Mouse (Mus musculus): ENCODE measurements around the gene Nipa2. TPM values are rescaled to one million over a fixed set of nuclear protein-coding genes. Genes with fewer than 3 reads are reported as not detected.
A peak's percentile ranks its signal among the peaks of the same experiment; 100 is the strongest.

Nipa2 gene
- 48.4 and 49.1 TPM in 2 replicates for polyA plus RNA-seq (2014; fragmentation: Nextera tagmentation; extraction: Ambion mirVana)

DNA sequence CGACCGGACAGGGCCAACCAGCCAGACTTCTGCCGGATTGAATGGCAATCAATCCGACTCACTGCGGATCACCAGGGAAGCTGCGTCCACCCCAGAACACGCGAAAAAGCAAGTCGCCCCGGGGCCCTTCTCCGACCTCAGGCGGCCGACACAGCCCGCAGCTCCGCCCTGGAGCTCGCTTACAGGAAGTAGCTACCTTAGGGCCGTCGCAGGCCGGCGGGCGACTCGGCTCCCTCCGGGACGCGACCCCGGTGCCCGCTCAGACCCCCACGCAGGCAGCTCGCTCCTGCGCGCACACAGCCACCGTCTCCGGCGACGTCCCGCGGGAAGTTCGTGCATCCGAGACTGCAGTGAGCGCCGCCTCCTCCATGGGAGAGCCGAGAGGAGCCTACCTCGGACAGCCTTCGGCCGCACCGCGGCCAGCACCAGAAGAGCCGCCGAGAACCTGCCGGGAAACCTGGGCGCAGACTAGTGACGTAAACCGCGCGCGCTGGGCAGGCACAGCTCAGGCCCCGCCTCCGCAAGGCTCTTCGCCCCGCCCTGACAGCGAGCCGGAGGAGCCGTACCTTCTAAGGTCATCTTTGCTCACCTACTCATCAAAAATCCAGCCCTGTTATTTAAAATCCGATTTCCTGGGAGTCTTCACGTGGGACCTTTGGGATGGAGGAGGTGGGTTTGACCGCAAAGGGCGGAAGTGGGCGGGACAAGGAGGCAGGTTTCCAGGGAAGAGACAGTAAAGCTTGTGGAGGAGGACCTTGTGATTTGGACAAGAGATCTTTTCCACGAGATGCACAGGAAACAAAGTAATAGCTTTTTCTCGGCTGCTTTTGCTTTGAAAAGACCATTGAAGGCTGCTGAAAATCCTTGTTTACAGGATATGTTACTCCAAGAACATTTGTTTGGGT, at the start of gene Nipa2:
Gene Nipa2, minus strand, starts transcription at position 473 of the 905 bp plus-strand sequence.
- 0 out of 2 replicates have a peak, but pooled peaks cover 7% of the 10 kb centered on the region for H3K36me3 ChIP-seq (replicated peaks; ENCODE audit: control insufficient read depth, insufficient read depth)
- H3K27ac ChIP-seq: peak within 1 kb of the TSS; percentile 81
- no peaks in the 10 kb centered on the region for H3K27me3 ChIP-seq (ENCODE audit: control insufficient read depth, insufficient read depth, low read length)
- H3K4me2 ChIP-seq (replicated peaks): peak within 1 kb of the TSS; percentile 86
- WGBS: under 1% methylated on average over 67 of the region's 70 CpGs
- peak within 1 kb of the TSS; percentile 94 for H3K9ac ChIP-seq
- DNase-seq (ENCODE audit: low spot score) (peak; percentile 94), ATAC-seq (ENCODE audit: low FRiP score) (peak; percentile 98)
- H3K4me3 ChIP-seq (replicated peaks; ENCODE audit: low read length): peak within 1 kb of the TSS; percentile 95
- H3K4me1 ChIP-seq (replicated peaks; ENCODE audit: control insufficient read depth, insufficient read depth, low read length): peaks cover 19% of the 10 kb centered on the region
- H3K9me3 ChIP-seq (ENCODE audit: control insufficient read depth, low read length): no peaks in the 10 kb centered on the region

GRCm38 (mm10) chr7:56011018-56011333, 48.7 kb upstream of the Nipa2 start:
- no peaks in the 10 kb centered on the region for H3K9me3 ChIP-seq (ENCODE audit: control insufficient read depth, low read length)
- no peak for DNase-seq (ENCODE audit: low spot score)
- no peak for ATAC-seq (ENCODE audit: low FRiP score)
- H3K27ac ChIP-seq: no peak overlapping the region
- H3K4me1 ChIP-seq (replicated peaks; ENCODE audit: control insufficient read depth, insufficient read depth, low read length): no peaks in the 10 kb centered on the region
- H3K27me3 ChIP-seq (ENCODE audit: control insufficient read depth, insufficient read depth, low read length): no peaks in the 10 kb centered on the region
- H3K9ac ChIP-seq: no peak overlapping the region
- no peak overlapping the region for H3K4me2 ChIP-seq (replicated peaks)
- H3K36me3 ChIP-seq (replicated peaks; ENCODE audit: control insufficient read depth, insufficient read depth): 0 out of 2 replicates have a peak, but pooled peaks cover 6% of the 10 kb centered on the region
- no peak overlapping the region for H3K4me3 ChIP-seq (replicated peaks; ENCODE audit: low read length)

DNA sequence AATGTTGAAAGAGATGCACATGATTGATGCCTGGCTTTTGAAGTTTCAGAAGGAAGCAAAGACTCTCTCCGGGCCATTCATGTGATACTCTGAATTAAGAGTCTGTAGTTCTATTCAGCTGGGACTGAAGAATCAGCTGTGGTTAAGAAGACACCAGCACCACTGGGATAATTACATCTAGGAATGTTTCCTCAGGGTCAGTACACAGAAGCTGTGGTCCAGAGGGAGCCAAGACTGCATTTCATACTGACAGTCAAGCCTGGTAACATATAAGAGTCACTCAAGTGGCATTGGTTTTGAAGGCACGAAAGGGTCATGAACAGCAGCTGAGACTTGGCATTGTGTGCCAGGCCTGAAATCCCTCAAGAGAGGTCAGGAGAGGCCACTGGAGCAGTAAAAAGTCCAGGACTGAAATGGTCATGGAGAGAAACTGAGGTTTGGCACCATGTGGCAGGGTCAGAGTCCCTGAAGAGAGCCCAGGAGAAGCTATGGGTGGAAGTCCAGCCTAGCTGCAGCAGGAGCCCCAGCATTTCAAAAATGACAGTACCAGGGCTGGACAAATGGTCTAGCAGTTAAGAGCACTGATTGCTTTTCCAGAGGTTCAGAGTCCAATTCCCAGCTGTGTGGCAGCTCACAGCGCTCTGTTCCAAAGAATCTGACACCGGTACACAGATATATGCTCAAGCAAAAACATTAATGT, 48.2 kb upstream of the Nipa2 start:
- no peak for ATAC-seq (ENCODE audit: low FRiP score)
- no peaks in the 10 kb centered on the region for H3K4me1 ChIP-seq (replicated peaks; ENCODE audit: control insufficient read depth, insufficient read depth, low read length)
- 0 out of 2 replicates have a peak, but pooled peaks cover 1% of the 10 kb centered on the region for H3K36me3 ChIP-seq (replicated peaks; ENCODE audit: control insufficient read depth, insufficient read depth)
- no peak for DNase-seq (ENCODE audit: low spot score)
- no peak overlapping the region for H3K4me2 ChIP-seq (replicated peaks)
- WGBS: 77% methylated on average over 4 of the region's 4 CpGs
- H3K27ac ChIP-seq: no peak overlapping the region
- no peak overlapping the region for H3K4me3 ChIP-seq (replicated peaks; ENCODE audit: low read length)
- no peaks in the 10 kb centered on the region for H3K27me3 ChIP-seq (ENCODE audit: control insufficient read depth, insufficient read depth, low read length)
- H3K9me3 ChIP-seq (ENCODE audit: control insufficient read depth, low read length): no peaks in the 10 kb centered on the region
- no peak overlapping the region for H3K9ac ChIP-seq

DNA sequence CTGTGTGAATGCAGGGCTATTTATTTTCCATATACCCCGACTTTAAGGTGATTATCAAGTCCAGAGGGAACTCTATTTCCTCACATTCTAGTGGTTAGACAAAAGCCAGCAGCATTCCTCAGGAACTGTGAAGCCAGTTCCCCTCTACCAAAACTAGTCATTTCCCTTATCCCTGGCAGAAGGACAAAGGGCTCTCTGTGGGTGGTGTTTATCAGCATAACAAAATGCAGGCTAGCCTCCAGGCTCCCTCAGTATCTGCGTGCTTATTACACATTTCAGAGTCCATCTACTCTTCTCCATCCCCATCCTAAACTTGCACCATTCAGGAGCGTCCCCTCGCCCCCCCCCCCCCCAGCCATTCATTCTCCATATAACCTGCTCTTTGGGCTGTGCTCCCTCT, 36.7 kb upstream of the Nipa2 start:
- Histone ChIP-seq H3K4me2 (replicated peaks) (no peak overlapping the region), H3K4me1 (replicated peaks; ENCODE audit: control insufficient read depth, insufficient read depth, low read length) (0 out of 2 replicates have a peak, but pooled peaks cover 6% of the 10 kb centered on the region), H3K9ac (no peak overlapping the region), H3K4me3 (replicated peaks; ENCODE audit: low read length) (no peak overlapping the region), H3K27ac (no peak overlapping the region), H3K27me3 (ENCODE audit: control insufficient read depth, insufficient read depth, low read length) (no peaks in the 10 kb centered on the region), H3K9me3 (ENCODE audit: control insufficient read depth, low read length) (no peaks in the 10 kb centered on the region), H3K36me3 (replicated peaks; ENCODE audit: control insufficient read depth, insufficient read depth) (0 out of 2 replicates have a peak, but pooled peaks cover under 1% of the 10 kb centered on the region)
- 0% methylated on average over 3 of the region's 4 CpGs for WGBS
- DNase-seq (ENCODE audit: low spot score): no peak
- peak; percentile 24; the same call in 1 of the 2 replicates for ATAC-seq (ENCODE audit: low FRiP score)

GRCm38 (mm10) chr7:55995013-55995412, 32.7 kb upstream of the Nipa2 start:
- no peak overlapping the region for H3K4me2 ChIP-seq (replicated peaks)
- H3K27me3 ChIP-seq (ENCODE audit: control insufficient read depth, insufficient read depth, low read length): no peaks in the 10 kb centered on the region
- ATAC-seq (ENCODE audit: low FRiP score): peak; percentile 31; the same call in 1 of the 2 replicates
- 0 out of 2 replicates have a peak, but pooled peaks cover 6% of the 10 kb centered on the region for H3K4me1 ChIP-seq (replicated peaks; ENCODE audit: control insufficient read depth, insufficient read depth, low read length)
- H3K36me3 ChIP-seq (replicated peaks; ENCODE audit: control insufficient read depth, insufficient read depth): 0 out of 2 replicates have a peak, but pooled peaks cover 4% of the 10 kb centered on the region
- no peak for DNase-seq (ENCODE audit: low spot score)
- H3K4me3 ChIP-seq (replicated peaks; ENCODE audit: low read length): no peak overlapping the region
- H3K27ac ChIP-seq: no peak overlapping the region
- H3K9ac ChIP-seq: no peak overlapping the region
- H3K9me3 ChIP-seq (ENCODE audit: control insufficient read depth, low read length): no peaks in the 10 kb centered on the region
- 34% methylated on average over 4 of the region's 4 CpGs for WGBS

- no peak overlapping the region for H3K27ac ChIP-seq
- no peaks in the 10 kb centered on the region for H3K4me1 ChIP-seq (replicated peaks; ENCODE audit: control insufficient read depth, insufficient read depth, low read length)
- H3K4me3 ChIP-seq (replicated peaks; ENCODE audit: low read length): no peak overlapping the region
- 88% methylated on average over 7 of the region's 7 CpGs for WGBS
- no peak for ATAC-seq (ENCODE audit: low FRiP score)
- no peaks in the 10 kb centered on the region for H3K9me3 ChIP-seq (ENCODE audit: control insufficient read depth, low read length)
- DNase-seq (ENCODE audit: low spot score): no peak
- no peaks in the 10 kb centered on the region for H3K27me3 ChIP-seq (ENCODE audit: control insufficient read depth, insufficient read depth, low read length)
- no peak overlapping the region for H3K4me2 ChIP-seq (replicated peaks)
- peaks cover 4% of the 10 kb centered on the region; the same call in 1 of the 2 replicates for H3K36me3 ChIP-seq (replicated peaks; ENCODE audit: control insufficient read depth, insufficient read depth)
- H3K9ac ChIP-seq: no peak overlapping the region
These were observed 29.6 kb upstream of the Nipa2 start for GRCm38 (mm10) chr7:55991858-55992257.

- no peak for ATAC-seq (ENCODE audit: low FRiP score)
- peaks cover 4% of the 10 kb centered on the region; the same call in 1 of the 2 replicates for H3K36me3 ChIP-seq (replicated peaks; ENCODE audit: control insufficient read depth, insufficient read depth)
- H3K4me1 ChIP-seq (replicated peaks; ENCODE audit: control insufficient read depth, insufficient read depth, low read length): no peaks in the 10 kb centered on the region
- no peak overlapping the region for H3K4me2 ChIP-seq (replicated peaks)
- WGBS: 96% methylated on average over 3 of the region's 3 CpGs
- H3K27me3 ChIP-seq (ENCODE audit: control insufficient read depth, insufficient read depth, low read length): no peaks in the 10 kb centered on the region
- H3K27ac ChIP-seq: no peak overlapping the region
- H3K9me3 ChIP-seq (ENCODE audit: control insufficient read depth, low read length): no peaks in the 10 kb centered on the region
- DNase-seq (ENCODE audit: low spot score): no peak
- no peak overlapping the region for H3K4me3 ChIP-seq (replicated peaks; ENCODE audit: low read length)
- no peak overlapping the region for H3K9ac ChIP-seq
These were observed 28.9 kb upstream of the Nipa2 start for GRCm38 (mm10) chr7:55991129-55991528.

- 35% methylated on average over 13 of the region's 13 CpGs for WGBS
- no peak overlapping the region for H3K9ac ChIP-seq
- peak; percentile 60; the same call in 1 of the 2 replicates for ATAC-seq (ENCODE audit: low FRiP score)
- H3K9me3 ChIP-seq (ENCODE audit: control insufficient read depth, low read length): no peaks in the 10 kb centered on the region
- no peaks in the 10 kb centered on the region for H3K27me3 ChIP-seq (ENCODE audit: control insufficient read depth, insufficient read depth, low read length)
- H3K4me2 ChIP-seq (replicated peaks): peak overlapping the region; percentile 15
- DNase-seq (ENCODE audit: low spot score): peak; percentile 75
- no peak overlapping the region for H3K4me3 ChIP-seq (replicated peaks; ENCODE audit: low read length)
- H3K27ac ChIP-seq: no peak overlapping the region
- no peaks in the 10 kb centered on the region for H3K4me1 ChIP-seq (replicated peaks; ENCODE audit: control insufficient read depth, insufficient read depth, low read length)
- peaks cover 22% of the 10 kb centered on the region for H3K36me3 ChIP-seq (replicated peaks; ENCODE audit: control insufficient read depth, insufficient read depth)
These were observed 24.4 kb upstream of the Nipa2 start for GRCm38 (mm10) chr7:55986526-55987214.

GRCm38 (mm10) chr7:55984754-55985153, 22.5 kb upstream of the Nipa2 start:
- Histone ChIP-seq H3K9me3 (ENCODE audit: control insufficient read depth, low read length) (no peaks in the 10 kb centered on the region), H3K4me2 (replicated peaks) (no peak overlapping the region), H3K4me3 (replicated peaks; ENCODE audit: low read length) (no peak overlapping the region), H3K4me1 (replicated peaks; ENCODE audit: control insufficient read depth, insufficient read depth, low read length) (no peaks in the 10 kb centered on the region), H3K36me3 (replicated peaks; ENCODE audit: control insufficient read depth, insufficient read depth) (peaks cover 29% of the 10 kb centered on the region), H3K27me3 (ENCODE audit: control insufficient read depth, insufficient read depth, low read length) (no peaks in the 10 kb centered on the region), H3K9ac (no peak overlapping the region), H3K27ac (no peak overlapping the region)
- no peak for ATAC-seq (ENCODE audit: low FRiP score)
- DNase-seq (ENCODE audit: low spot score): no peak
- WGBS: 75% methylated on average over 4 of the region's 4 CpGs
